Mouse (Mus musculus) testis, adult 2 months (tissue): ENCODE measurements around the gene Etl4. TPM values are rescaled to one million over a fixed set of nuclear protein-coding genes. Genes with fewer than 3 reads are reported as not detected.

ENCODE experiments used
- H3K27ac ChIP-seq: fragments of 200-500 bp; 2 replicates; pipeline ENCODE4 v1.5.1; 2012; ENCODE audit warnings: low read depth, low read length; ENCODE audit not compliant: control insufficient read depth, insufficient read depth
- H3K27me3 ChIP-seq: fragments of 200-500 bp; 2 replicates; pipeline ENCODE4 v1.6.1; 2012; ENCODE audit warnings: mild to moderate bottlenecking, low read length, moderate library complexity; ENCODE audit not compliant: control insufficient read depth, insufficient read depth
- H3K36me3 ChIP-seq: fragments of 200-500 bp; 2 replicates; pipeline ENCODE4 v1.6.1; 2012; ENCODE audit warnings: mild to moderate bottlenecking, low read length; ENCODE audit not compliant: control insufficient read depth, insufficient read depth
- H3K4me1 ChIP-seq: fragments of 200-500 bp; 2 replicates; pipeline ENCODE4 v1.6.1; 2012; ENCODE audit warnings: low read length; ENCODE audit not compliant: control insufficient read depth, insufficient read depth
- H3K4me3 ChIP-seq: fragments of 200-500 bp; 2 replicates; pipeline ENCODE4 v1.5.1; 2012; ENCODE audit warnings: low read depth, mild to moderate bottlenecking, low read length, moderate library complexity, mixed read lengths; ENCODE audit not compliant: control insufficient read depth
- CTCF ChIP-seq: fragments of 200-500 bp; IDR thresholded peaks from 2 replicates; pipeline ENCODE4 v1.5.1; 2012; ENCODE audit warnings: low read depth, mild to moderate bottlenecking, inconsistent platforms, low read length, moderate library complexity; ENCODE audit not compliant: control insufficient read depth, insufficient read depth, insufficient replicate concordance
- POLR2A ChIP-seq: fragments of 200-500 bp; IDR thresholded peaks from 2 replicates; pipeline ENCODE4 v1.6.1; 2012; ENCODE audit warnings: low read depth, mild to moderate bottlenecking, inconsistent platforms, low read length, moderate library complexity; ENCODE audit not compliant: control insufficient read depth
- polyA plus RNA-seq: library from polyadenylated mRNA; depleted of rRNA; stranded (reverse); fragments of >200 nt; gene quantifications from 2 replicates; pipeline ENCODE4 v1.2.3, GENCODE M21; 2012

The Etl4 gene
- polyA plus RNA-seq, 1 experiment, result 16.3 TPM

DNA sequence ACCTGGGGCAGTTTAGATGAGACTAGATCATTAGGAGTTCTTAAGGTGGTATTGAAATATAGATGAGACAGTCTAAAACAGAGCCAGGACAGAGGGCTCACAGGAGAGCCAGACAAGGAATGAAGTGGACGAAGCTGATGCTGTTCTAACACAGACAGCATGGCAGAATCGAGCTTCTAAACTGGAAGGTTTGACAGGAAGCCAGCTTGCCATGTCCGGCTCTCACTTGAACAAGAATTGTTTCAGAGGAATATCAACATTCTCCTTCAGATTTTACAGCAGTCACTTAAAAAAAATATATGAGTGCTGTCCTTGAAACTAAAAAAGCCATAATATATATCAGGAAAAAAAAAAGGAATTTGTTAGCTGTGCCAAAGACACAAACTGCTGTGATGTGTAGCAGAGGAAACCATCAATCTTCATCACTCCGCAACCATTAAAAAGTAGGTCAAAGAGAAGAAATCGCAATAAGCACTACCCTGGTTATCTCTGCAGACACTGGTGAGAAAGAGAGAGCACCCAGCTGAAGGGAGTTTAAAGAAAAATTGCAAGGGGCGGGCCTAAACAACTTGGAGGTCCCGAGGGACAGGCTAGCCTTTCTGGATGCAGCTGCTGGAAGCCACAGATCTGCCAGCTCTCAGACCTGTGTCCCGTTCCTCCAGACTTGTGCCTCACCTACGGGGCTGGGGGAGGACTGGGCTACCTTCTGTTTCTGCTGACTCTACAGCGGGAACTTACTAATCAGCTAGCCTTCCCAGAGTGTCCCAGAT is 534.3 kb downstream of the Etl4 start:
- H3K27me3 ChIP-seq, result no peaks in the 10 kb centered on the region
- no peak overlapping the region for H3K27ac ChIP-seq
- TF ChIP-seq CTCF (no peak), POLR2A (no peak)
- H3K36me3 ChIP-seq, result no peaks in the 10 kb centered on the region
- no peaks in the 10 kb centered on the region for H3K4me1 ChIP-seq
- no peak overlapping the region for H3K4me3 ChIP-seq

DNA sequence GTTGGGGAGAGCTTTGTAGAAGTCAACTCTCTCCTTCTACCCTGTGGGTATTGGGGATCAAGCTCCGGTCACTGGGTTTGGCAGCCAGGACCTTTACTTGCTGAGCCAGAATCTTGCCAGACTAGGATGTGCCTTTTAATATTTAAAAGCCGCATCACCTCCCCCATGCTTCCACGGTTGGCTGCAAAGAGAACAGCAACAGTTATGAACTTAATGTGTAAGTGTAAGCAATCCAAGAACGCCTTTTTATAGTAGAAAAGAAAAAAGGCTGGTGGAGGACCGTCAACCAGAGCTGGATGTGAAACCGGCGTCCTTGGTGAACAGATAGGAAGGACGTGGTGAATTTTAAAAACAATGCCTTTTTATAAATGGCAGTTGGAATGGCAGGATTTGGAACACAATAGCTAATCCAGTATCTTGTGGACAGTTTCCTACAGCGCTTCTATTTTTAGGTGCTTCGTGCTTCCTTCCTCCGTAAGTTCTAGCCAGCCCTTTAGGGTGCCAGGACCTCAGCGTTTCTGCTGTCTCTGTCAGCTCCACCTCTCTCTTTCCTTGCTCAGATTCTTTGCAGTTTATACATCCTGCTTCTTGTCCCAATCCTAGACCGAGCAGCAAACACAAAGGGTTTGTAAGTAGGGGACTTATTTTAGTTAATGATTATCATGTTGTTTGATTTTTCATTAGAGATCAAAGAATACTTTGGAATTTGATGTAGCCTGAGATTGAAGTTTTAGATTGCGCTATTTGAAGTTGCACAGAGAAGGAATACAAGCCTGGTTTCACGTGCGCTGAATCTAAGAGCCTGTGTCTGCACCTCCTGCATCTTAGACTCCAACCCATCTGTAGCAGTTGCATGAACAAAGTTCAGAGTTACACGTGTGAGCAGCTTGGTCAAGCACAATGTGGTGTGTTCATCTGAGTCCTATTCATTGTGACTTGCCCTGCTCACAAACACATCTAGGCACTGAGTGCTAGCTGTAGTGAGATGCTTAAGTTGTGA is 535.9 kb downstream of the Etl4 start:
- no peaks in the 10 kb centered on the region for H3K36me3 ChIP-seq
- H3K4me1 ChIP-seq, result no peaks in the 10 kb centered on the region
- 0 out of 2 replicates have a peak overlapping the region, but pooled peaks have one; percentile 8 for H3K27ac ChIP-seq
- no peaks in the 10 kb centered on the region for H3K27me3 ChIP-seq
- no peak overlapping the region for H3K4me3 ChIP-seq
- TF ChIP-seq CTCF, result no peak
- TF ChIP-seq POLR2A, result no peak

- no peak for TF ChIP-seq POLR2A
- no peak for TF ChIP-seq CTCF
- no peak overlapping the region for H3K4me3 ChIP-seq
- no peaks in the 10 kb centered on the region for H3K27me3 ChIP-seq
- H3K27ac ChIP-seq, result no peak overlapping the region
- no peaks in the 10 kb centered on the region for H3K36me3 ChIP-seq
- H3K4me1 ChIP-seq, result no peaks in the 10 kb centered on the region
Observed at GRCm38 (mm10) chr2:20446180-20446579, 536.6 kb downstream of the Etl4 start.

GRCm38 (mm10) chr2:20450945-20451344 is 541.4 kb downstream of the Etl4 start:
- Histone ChIP-seq H3K27ac (no peak overlapping the region), H3K36me3 (no peaks in the 10 kb centered on the region), H3K27me3 (no peaks in the 10 kb centered on the region), H3K4me3 (no peak overlapping the region), H3K4me1 (no peaks in the 10 kb centered on the region)
- TF ChIP-seq POLR2A (no peak), CTCF (no peak)

DNA sequence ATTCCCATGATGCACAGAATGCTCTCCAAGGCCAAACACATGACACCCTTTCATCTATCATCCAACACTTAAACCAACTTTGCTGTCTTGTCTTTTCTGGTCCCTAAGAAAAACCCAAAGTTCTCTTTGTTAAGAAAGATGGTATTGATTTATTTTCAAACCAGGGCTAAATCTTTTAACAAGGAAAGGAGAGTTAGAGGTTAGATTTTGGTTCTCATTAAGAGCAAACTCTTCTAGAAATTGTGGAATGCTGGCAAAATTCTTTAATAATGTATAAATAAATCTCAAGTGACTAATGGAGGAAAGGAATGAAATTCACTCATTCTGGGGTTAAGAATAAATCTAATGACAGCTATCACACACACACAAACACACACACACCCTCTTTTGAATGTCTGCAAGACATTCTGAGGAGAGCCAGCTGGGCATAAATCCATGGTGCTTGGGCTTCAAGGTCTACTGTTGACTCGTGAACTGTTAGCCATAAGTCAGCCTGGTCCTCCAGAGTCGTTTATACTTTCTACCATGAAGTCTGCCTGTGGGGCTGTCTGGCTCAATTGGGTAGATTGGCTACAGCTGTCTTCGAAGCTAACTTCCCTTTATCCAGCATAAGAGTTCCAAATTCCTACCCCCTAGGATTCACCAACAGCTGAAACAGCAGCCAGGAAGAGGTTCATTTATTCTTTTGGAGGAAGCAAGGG is 544.1 kb downstream of the Etl4 start:
- H3K27ac ChIP-seq, result no peak overlapping the region
- TF ChIP-seq POLR2A, result no peak
- TF ChIP-seq CTCF, result no peak
- H3K4me1 ChIP-seq, result no peaks in the 10 kb centered on the region
- H3K27me3 ChIP-seq, result no peaks in the 10 kb centered on the region
- no peaks in the 10 kb centered on the region for H3K36me3 ChIP-seq
- H3K4me3 ChIP-seq, result no peak overlapping the region

DNA sequence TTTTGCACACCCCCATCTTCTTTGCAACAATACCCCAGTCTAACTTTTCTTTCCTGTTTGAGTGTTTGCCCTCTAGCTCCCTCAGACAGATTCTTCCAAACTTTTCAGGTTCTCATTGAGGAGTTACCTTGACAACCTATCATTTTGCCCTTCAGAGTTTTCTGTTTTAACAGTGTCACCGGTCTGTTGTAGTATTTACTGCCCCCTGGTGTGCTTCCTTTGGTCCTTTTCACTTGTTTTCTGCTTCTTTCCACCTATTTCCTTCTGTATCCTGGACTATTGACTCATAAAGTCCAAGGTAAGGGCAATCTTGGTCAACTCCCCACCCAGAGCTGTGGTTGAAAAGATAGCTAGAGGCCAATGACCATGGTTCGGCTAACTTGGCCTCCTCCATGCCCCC is 569.6 kb downstream of the Etl4 start:
- H3K36me3 ChIP-seq, result no peaks in the 10 kb centered on the region
- H3K4me1 ChIP-seq, result no peaks in the 10 kb centered on the region
- no peak for TF ChIP-seq POLR2A
- no peak for TF ChIP-seq CTCF
- no peak overlapping the region for H3K27ac ChIP-seq
- no peaks in the 10 kb centered on the region for H3K27me3 ChIP-seq
- H3K4me3 ChIP-seq, result no peak overlapping the region
